Mouse (Mus musculus) layer of hippocampus, postnatal 36 days (tissue): ENCODE results near the gene Tnfaip8l1. TPM values are rescaled to one million over a fixed set of nuclear protein-coding genes. Genes with fewer than 3 reads are reported as not detected.

Experiments
- DNase-seq, 2 experiments: peaks; one replicate each; pipeline ENCODE4 v3.0.0; 2022
- total RNA-seq, 2 experiments: library from RNA; stranded (reverse); gene quantifications; 2 replicates each; pipeline ENCODE4 v1.2.3; 2021

The Tnfaip8l1 gene
- 1 to 10 TPM; 5.3 to 7.3 TPM for total RNA-seq

DNA sequence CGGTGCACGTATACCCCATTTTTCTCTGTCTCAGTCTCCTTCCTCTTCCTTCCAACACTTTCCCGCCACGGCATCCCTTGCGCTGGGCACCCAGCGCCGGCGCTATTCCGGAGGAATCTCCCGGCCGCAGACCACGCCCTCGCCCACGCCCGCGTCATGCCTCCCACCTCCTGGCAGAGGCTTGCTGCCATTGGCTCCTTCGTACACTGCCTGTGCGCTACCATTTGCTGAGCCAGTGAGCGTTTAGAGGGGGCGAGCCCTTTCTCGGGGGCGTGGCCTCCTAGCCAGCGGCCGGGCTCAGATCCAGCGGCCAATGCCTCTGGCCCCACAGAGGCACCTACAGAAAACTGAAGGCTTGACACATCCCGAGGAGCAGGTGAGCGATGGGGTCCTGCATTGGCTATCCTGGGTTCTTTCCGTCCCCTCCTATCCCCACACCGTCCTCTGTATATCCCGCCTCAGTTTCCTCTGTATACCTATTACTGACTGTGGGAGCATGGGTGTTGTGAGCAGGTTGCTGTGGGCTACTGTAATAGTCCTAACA lies at the start of gene Tnfaip8l1:
Tnfaip8l1 (plus strand) TSS at position 247 of the 544 bp plus-strand sequence.
- DNase-seq, result peak; percentile 93 to 94

DNA sequence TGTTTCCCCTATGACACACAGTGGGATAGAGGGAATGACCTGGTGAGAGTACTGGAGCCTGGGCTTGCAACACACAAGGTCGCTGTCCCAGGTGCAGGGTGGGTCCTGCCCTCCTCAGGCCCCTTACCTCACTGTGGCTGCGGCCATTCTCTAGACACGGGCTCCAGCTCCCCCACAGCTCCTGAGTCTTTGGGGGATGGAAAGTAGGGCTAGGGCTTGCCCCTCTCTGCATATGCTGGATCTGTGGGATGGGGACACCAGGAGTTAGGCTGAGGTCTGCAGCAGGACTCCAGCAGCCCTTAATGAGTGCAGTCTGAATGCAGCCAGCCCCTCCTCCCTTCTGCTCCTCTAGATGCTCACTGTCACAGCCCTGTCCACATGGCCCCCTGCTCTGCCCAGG lies 49.5 kb upstream of the Tnfaip8l1 start:
- no peak for DNase-seq

DNA sequence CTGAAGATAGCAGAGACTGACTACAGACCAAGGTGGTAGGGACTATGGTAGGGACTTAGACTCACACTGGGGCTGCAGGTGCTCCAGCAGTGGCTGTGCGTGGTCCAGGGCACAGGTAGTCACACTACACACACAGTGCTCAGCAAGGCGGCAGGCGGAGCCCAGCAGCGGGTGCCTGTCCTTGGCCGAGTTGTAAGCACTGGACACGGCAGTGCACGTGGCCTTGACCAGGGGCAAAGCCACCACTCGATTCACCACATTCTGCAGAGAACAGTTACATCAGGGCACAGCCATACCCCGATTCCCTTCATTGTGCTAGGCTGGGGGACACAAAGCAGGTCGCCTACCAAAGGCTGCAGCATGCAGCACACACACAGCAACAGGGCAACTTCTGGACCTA lies 46.1 kb upstream of the Tnfaip8l1 start:
- no peak for DNase-seq

DNA sequence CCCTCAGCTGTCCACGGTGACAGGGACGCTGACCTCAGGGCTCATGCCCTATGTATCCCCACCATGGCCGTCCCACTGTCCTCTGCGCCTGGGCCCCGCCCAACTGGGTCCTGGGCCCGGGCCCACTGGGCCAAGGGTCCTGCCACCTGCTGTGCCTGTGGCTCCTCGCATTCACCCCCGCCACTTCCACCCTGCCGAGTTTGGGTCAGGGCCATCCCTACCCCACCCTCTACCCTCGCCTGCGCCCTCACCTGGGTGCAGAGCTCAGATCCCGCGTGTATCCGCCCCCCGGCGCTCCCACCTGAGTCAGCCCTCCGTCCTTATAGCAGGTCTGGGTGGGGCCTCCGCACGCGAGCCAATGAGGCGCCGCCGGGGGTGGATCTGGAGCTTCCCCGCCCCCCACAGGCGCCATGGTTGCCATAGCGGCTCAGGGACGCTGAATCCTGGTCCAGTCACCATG lies 45.0 kb upstream of the Tnfaip8l1 start, which contains the start of gene Plin5:
Plin5 (minus strand) TSS at position 346 of the 460 bp plus-strand sequence.
- no peak for DNase-seq

DNA sequence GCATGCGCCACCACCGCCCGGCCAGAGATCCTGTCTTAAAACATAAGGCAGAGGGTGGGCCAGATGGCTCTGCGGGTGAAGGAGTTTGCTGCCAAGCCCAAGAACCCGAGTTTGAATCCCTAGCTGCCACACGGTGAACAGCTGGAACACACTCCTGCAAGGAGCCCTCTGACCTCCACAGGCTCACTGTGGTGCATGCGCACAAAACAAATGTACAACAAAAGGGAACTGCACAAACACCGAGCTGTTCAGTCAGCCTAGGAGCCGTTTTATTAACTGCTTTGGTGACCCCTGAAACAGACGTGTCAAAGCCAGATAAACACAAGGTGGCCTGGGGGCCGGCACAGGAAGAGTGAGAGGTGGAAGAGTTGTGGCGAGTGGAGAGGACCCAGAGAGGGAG lies 42.8 kb upstream of the Tnfaip8l1 start:
- DNase-seq, result no peak

DNA sequence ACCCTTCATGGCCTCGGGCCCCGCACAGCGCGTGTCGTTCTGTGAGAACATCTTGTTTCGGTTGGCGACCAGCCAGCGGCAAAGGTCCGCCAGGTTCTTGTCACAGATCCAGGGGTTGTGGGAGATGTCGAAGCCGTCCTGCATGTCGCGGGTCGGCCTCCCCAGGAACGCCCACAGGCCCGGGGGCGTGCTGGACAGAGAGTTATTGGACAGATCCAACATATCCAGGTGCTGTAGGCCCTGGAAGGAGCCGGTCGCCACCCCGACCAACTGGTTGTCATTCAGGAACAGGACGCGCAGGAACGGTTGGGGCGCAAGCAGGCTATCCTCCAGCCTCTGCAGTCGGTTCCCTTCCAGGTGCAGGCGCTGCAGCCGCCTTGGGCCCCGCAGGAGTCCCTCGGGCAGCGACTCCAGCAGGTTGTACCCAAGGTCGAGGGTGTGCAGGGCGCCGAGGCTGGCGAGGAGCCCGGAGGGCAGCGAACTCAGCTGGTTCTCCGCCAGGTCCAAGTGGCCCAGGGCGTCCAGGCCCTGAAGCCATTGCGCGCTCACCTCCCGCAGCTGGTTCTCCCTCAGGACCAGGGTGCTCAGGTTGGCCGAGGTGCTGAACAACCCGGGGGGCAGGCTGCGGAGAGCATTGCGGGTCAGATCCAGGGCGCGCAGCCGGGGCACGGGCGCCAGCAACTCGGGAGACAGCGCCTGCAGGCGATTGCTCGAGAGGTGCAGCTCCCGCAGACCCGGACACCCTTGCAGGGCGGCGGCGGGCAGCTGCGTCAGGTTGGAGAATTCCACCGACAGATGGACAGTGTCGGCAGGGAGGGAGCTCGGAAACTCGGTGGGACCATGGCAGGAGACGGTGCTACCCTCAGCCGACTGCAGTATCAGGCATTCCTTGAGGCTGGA lies 42.0 kb upstream of the Tnfaip8l1 start:
- DNase-seq, result no peak

DNA sequence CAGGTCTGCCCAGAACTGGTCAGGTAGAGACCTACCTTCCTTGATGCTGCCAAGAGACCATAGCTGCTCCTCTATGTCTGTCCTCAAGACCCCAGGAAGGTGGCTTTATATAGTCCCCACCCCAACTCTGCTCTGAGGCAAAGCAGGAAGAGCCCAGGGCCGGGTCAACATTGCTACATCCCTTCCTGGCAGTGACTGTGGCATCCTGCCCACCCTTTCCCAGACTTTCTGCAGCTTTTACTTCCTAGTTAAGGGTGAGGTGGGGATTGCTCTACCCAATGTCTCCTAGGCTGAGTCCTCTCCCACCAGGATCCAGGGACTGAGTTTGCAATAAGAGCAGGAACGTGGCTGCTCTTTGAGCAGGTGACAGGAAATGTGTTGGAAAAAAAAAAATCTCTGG lies 40.5 kb upstream of the Tnfaip8l1 start, which contains the start of gene Lrg1:
Lrg1 (minus strand) TSS at position 176 of the 400 bp plus-strand sequence.
- no peak for DNase-seq

DNA sequence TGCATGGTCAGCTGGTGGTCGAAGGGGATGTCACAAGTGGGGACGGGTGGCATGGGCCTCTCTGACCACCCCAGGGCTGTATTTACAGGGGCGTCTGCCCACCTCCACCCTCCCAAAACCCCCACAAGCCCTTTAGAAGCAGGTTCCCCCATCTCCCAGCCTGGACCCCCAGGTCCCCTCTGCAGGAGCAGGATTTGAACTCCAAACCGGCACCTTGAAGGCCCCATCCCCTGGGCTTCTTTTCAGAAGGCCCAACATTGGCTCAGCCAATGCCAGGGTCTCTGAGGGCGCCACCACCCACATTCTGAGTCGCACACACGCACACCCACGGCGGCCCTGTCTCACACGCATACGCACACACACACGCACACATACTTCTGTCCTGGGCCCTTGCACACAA lies 39.1 kb upstream of the Tnfaip8l1 start:
- DNase-seq, result no peak

DNA sequence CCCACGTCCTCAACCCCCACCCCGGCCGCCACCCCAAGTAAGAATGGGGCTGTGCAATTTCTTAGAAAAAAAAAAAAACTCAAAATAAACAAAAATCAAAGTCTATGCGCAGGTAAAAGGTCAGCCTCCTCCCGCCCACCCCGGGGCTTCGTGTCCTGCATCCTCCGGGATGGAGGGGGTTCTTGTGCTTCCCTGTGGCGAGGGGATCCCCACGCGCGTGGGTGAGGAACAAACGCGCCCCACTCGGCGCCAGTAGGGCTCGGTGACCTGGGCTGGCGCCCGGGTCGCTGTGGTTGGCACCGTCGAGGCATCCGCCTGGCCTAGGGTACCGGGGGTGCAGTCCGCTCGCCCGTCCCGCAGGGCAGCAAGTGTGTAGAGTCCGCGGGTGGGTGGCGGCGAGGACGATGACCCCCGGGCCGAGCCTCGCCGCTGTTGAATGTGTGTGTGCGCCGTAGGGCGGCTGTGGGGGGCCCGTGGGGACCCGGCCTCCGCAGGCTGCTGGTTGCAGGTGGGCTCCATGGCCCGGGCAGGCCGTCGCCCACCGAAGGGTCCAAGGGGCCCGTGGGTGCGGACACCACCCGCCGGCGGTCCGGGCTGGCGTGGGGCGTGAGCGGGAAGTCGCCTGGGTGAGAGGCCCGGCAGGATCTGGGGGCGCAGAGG lies 38.5 kb upstream of the Tnfaip8l1 start:
- DNase-seq, result no peak

DNA sequence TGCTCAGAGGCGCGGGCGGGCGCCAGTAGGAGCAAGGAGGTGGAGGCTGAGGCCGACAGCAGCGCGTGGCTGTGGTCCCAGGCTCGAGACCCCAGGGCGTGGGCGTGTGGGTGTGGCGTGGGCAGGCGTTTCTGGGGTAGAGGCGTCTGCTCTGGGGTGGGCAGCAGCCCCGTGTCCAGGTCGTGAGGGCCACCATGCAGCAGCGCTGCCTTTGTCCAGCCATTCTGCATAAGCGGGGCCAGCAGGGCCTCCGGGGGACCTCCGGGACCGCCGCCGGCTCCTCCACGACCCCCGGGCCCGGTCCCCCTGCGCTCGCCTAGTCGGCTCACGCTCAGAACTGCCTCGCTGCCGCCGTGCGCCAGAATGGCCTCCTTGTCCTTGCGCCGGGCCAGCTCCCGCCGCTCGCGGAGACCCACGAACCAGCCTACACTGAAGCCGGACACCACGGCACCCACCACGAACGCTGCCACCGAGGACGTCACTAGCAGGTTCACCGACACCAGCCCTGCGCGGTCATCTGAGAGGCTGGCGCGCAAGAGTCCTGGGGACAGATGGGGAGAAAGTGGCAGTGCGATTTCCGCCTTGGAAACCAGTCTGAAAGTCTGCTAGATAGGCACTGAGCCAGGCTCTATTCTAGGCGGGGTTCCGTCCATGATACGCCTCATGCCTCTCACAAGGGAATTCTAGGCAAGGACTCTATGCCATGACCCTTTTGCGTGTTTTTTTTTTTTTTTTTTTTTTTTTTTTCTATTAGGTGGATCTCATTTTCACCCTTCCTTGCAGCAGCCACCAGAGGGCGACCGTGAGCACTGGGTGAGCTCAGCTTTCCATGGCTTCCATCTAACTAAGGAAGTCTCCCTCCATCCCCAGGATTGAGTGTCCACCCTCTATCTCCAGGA lies 37.7 kb upstream of the Tnfaip8l1 start:
- DNase-seq, result no peak

DNA sequence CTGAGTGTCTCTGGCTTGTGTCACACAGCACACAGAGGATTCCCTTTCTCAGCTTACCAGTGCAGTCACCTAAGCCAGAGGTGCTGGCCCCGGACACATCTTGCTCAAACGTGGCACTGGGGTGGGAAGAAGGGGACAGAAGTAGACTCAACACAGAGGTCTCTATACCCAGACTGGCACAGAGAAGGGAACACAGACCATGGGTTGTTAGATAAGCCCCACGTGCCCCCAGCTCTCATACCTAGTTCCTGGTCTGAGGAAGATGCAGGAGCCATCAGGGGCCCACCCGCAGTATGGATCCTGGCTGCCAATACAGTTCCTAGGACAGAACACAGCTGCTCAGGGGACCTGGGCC lies 37.0 kb upstream of the Tnfaip8l1 start:
- DNase-seq, result no peak

DNA sequence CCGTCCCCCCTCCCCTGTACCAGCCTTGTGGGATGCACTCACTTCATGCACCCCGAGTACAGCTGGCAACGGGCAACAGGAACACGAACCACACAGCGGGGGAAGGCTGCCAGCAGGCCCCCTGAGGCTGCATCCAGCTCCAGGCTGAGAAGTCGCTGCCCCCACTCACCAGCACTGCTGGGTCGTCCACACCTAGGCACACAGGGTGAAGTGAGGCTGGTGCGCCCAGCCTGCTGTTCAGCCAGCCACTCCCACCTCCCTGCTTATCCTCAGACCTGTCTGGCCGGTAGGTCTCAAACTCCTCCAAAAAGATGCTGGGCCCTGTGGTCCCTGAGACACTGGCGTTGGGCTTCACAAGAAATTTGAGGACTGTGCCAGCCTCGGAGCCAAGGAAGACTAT lies 36.1 kb upstream of the Tnfaip8l1 start:
- DNase-seq, result no peak

DNA sequence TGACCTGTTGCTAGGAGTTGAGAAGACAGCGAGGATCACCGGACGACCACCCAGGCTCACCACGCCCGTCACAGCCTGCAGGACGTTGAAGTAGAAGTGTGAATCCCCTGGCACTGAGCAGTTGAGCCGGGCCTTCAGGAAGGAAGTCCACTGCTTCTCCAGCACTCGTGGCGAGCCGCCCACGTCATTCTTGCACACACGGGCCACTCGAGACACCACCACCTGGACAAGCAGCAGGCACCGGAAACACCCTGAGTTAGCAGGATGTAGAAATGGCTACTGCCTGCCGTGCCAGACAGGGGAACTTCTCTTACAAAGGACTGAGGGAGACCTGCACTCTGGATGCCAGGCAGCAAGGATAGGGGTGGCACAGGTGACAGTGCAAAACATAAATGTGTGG lies 34.0 kb upstream of the Tnfaip8l1 start:
- DNase-seq, result no peak

DNA sequence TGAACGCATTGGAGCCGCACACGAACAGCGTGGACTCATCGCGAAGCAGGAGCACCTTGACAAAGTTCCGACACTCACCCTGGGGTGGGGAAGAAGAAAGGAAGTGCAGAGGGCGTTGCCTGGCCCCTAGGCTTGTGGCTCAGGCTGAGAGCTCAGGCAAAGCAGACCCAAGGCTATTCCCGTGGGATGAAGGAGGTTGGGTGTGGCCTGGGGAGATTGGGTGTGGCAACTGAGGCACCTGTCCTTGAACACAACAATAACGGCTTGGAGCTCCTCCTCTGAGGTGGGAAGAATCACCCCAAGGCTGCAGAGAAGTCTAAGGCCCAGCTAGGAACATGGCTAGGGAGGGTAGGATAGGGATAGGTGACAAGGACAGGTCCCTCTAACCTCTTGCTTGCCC lies 31.1 kb upstream of the Tnfaip8l1 start:
- no peak for DNase-seq

DNA sequence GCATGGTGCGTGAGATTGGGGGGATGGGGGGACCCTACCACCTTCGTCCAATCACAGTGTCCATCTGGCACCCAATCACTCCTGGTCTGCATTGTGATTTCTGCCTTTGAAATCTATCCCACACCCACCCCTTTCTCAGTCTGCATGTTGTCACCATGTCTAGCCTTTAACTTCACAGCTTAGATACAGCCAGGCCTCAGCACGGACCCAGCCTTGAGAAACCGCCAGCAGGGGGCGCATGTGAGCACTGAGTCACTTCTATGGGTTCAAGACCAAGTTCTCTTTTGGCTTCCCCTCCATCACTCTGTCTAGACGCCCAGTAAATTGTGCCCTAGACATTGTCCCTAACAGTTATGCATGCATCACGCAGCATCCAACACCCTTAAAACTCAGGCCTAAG lies 30.5 kb upstream of the Tnfaip8l1 start:
- DNase-seq, result no peak

DNA sequence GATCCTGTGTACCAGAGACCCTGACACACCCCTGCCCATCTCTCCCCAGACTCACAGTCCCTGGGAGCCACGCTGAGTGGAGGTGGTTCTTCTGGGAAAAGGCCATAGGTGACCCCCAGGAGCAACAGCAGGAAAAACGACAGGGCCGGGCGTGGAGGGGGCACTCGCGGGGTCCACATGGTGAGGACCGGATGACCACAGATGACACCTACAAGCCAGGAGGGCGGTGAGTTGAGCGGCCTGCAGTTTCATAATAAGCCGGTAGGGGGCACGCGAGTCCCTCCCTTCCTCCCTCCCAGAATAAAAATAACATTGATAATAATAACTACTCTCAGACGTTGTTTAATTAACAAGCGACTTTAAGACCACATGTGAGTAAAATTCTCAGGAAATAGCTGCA lies 29.6 kb upstream of the Tnfaip8l1 start:
- no peak for DNase-seq

DNA sequence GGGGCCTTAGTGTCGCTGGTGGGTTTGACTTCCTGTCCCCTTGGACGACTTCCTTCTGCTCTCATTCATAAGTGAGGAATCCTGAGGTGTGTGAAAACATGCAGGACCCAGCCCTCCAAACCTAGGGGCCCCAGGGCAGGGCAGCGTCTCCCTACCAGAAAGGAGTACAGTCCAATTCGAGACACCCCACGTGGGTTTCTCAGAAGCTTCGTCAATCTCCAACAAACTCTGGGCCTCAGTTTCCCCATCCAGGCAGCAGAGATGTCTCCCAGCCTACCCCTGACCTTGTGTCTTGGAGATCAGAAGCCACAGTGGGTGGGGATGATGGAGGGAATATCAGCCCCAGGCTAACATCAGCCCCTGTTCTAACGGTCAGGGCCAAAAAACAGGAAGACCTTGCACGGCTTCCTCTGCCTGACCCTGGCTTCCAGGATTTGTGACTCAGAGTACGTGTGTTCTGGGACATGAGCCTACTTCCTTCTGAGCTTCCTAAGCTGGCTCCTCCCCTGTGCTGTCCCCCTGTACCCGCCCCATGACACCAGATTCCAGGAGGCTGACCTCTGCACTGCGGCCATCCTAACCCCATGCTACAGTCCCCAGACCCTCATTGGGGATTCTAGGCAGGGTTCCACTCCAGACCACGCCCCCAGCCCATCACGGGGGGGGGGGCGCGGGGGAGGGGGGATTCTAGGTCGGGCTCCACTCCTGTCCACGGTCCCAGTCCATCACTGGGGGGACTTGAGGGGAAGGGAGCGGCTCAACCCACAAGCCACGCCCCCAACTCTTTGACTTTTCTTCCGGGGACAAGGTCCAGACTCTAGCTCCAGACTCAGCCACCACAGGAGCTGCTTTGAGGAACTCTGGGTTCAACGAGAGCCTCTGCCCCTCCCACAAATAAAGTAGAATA lies 28.6 kb upstream of the Tnfaip8l1 start:
- DNase-seq, result no peak

DNA sequence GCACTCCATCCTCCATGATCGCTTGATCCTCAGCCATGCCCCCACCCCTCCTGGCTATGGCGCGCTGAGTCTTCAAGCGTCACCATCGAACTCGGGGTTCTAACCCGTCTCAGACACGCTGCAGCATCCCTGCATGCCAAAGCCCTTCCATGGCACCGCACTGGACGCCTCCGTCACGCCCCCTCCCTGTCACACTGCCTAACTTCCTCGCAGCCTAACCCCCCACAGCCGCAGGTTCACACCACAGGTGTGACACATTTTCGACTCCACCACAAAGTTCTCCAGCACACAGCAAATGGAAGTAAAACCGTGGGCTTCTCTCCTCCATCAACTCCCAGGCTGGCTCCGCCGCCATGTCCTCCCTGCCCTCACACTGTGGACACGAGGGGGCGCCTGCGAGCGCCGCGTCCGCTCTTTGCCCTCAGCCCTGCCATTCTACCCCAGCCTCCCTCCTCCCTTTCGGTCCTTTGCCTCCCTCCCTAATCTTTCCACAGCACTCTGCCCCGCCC lies 27.8 kb upstream of the Tnfaip8l1 start:
- peak in 1 of 2 experiments; percentile 58 for DNase-seq

DNA sequence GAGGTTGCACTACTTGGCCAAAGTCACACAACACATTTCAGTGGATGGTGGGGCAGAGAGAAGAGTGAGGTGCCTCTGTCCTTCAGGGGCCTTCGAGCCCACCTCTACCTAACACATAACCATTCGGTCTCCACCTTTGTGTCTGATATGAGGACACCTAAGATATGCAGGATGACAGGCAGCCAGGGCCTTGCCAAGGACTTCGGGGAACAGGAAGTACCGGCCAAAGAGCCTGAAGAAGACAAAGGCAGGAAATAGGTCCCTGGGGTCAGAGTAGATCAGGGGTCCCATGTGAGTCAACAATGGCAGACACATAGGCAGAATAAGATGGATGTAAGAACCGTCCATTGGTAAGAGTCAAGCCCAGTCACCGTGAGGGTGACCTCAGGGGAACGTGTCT lies 25.7 kb upstream of the Tnfaip8l1 start:
- no peak for DNase-seq

DNA sequence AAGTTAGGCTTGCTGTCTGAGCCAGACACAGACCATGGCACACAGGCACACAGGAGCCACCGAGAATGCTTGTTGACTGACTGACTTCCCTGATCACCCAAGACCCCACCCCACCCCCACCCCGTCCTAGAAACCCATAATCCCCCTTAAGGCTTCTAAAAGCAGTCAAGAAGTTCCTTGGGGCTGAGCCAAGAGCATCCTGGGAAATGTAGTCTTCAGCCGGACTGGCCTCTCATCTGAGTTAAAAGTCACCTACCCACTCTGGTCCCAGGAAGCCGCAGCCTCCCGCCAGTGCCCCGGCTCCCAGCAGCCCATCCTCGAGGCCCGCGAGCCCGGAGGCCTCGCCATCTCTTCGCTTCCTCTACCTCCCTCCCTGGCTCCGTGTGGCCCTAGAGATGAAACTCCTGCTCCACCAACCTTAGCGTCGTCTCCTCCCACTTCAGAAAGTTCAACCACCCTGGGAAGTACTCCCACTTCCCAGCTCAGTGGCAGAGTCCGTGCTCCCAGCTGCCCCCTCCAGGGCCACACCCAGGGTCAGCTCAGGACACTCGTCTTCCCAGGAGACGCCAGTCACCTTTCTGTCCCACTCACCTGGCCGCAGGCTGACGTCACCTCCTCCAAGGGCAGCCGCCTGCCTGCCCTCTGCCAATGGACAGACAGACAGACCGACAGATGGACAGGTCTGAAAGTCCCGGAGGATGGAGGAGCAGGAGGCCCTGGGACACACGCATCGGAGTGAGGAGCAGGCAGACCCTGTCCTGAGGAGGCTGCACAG lies 24.3 kb upstream of the Tnfaip8l1 start:
- DNase-seq, result no peak
